Mouse (Mus musculus): ENCODE measurements around the gene Gm4303. TPM values are rescaled to one million over a fixed set of nuclear protein-coding genes. Genes with fewer than 3 reads are reported as not detected.
A peak's percentile ranks its signal among the peaks of the same experiment; 100 is the strongest.
"Not testable (repeated sequence)": the region's sequence is repeated elsewhere in the genome, so short reads cannot be mapped to it uniquely, and the experiment has no call there.

The Gm4303 gene
- polyA plus RNA-seq (2012; rRNA removed), result not detected in 2 replicates

- DNase-seq; H3K27me3 ChIP-seq (replicated peaks; ENCODE audit: control insufficient read depth, insufficient read depth, low read length); H3K36me3 ChIP-seq (ENCODE audit: control insufficient read depth, insufficient read depth, low read length); H3K4me1 ChIP-seq (ENCODE audit: control insufficient read depth, insufficient read depth, low read length); H3K4me3 ChIP-seq (ENCODE audit: insufficient read depth, low read depth, low read length); H3K27ac ChIP-seq (ENCODE audit: insufficient read depth, low read depth, low read length): not testable (repeated sequence)
- WGBS, result no CpG with 5 or more reads among the region's 3 CpGs
These were observed at the start of gene Gm4303 for GRCm38 (mm10) chr10:100345672-100346071. Gm4303 (plus strand) TSS chr10:100345972.

GRCm38 (mm10) chr10:100296105-100296504 lies 49.7 kb upstream of the Gm4303 start:
- DNase-seq, result no peak
- H3K36me3 ChIP-seq (ENCODE audit: control insufficient read depth, insufficient read depth, low read length), result no peaks in the 10 kb centered on the region
- H3K4me1 ChIP-seq (ENCODE audit: control insufficient read depth, insufficient read depth, low read length), result no peaks in the 10 kb centered on the region
- TF ChIP-seq CTCF (conservative IDR thresholded peaks at IDR 0.05; ENCODE audit: insufficient read depth, insufficient read length, low read depth, low read length) (no peak), POLR2A (IDR thresholded peaks at IDR 0.05; ENCODE audit: low read depth, low read length) (no peak)
- WGBS, result 89% methylated on average over 2 of the region's 2 CpGs
- no peak overlapping the region for H3K4me3 ChIP-seq (ENCODE audit: insufficient read depth, low read depth, low read length)
- H3K27ac ChIP-seq (ENCODE audit: insufficient read depth, low read depth, low read length), result no peak overlapping the region
- H3K27me3 ChIP-seq (replicated peaks; ENCODE audit: control insufficient read depth, insufficient read depth, low read length), result no peaks in the 10 kb centered on the region

- not testable (repeated sequence) for H3K4me3 ChIP-seq (ENCODE audit: insufficient read depth, low read depth, low read length); H3K36me3 ChIP-seq (ENCODE audit: control insufficient read depth, insufficient read depth, low read length); H3K27ac ChIP-seq (ENCODE audit: insufficient read depth, low read depth, low read length); H3K27me3 ChIP-seq (replicated peaks; ENCODE audit: control insufficient read depth, insufficient read depth, low read length); H3K4me1 ChIP-seq (ENCODE audit: control insufficient read depth, insufficient read depth, low read length)
- peak; percentile 66 for DNase-seq
These were observed 45.7 kb upstream of the Gm4303 start for GRCm38 (mm10) chr10:100300106-100300505.

- WGBS, result no CpG with 5 or more reads among the region's 2 CpGs
- not testable (repeated sequence) for H3K27ac ChIP-seq (ENCODE audit: insufficient read depth, low read depth, low read length); H3K4me1 ChIP-seq (ENCODE audit: control insufficient read depth, insufficient read depth, low read length); H3K27me3 ChIP-seq (replicated peaks; ENCODE audit: control insufficient read depth, insufficient read depth, low read length); DNase-seq; H3K36me3 ChIP-seq (ENCODE audit: control insufficient read depth, insufficient read depth, low read length); H3K4me3 ChIP-seq (ENCODE audit: insufficient read depth, low read depth, low read length)
These were observed 10.4 kb upstream of the Gm4303 start, which contains the start of gene Gm4301 for GRCm38 (mm10) chr10:100335376-100335775. Gm4301 (plus strand) TSS chr10:100335676.

- H3K27ac ChIP-seq (ENCODE audit: insufficient read depth, low read depth, low read length); H3K36me3 ChIP-seq (ENCODE audit: control insufficient read depth, insufficient read depth, low read length); H3K27me3 ChIP-seq (replicated peaks; ENCODE audit: control insufficient read depth, insufficient read depth, low read length); H3K4me1 ChIP-seq (ENCODE audit: control insufficient read depth, insufficient read depth, low read length); H3K4me3 ChIP-seq (ENCODE audit: insufficient read depth, low read depth, low read length); DNase-seq: not testable (repeated sequence)
- WGBS, result no CpG with 5 or more reads among the region's 3 CpGs
These were observed 5.2 kb upstream of the Gm4303 start, which contains the start of gene Gm4302 for GRCm38 (mm10) chr10:100340536-100340935. Gm4302 (plus strand) TSS chr10:100340836.

- not testable (repeated sequence) for H3K36me3 ChIP-seq (ENCODE audit: control insufficient read depth, insufficient read depth, low read length); H3K4me3 ChIP-seq (ENCODE audit: insufficient read depth, low read depth, low read length); H3K27me3 ChIP-seq (replicated peaks; ENCODE audit: control insufficient read depth, insufficient read depth, low read length); H3K27ac ChIP-seq (ENCODE audit: insufficient read depth, low read depth, low read length); DNase-seq; H3K4me1 ChIP-seq (ENCODE audit: control insufficient read depth, insufficient read depth, low read length)
- no CpG with 5 or more reads among the region's 3 CpGs for WGBS
These were observed 5.0 kb downstream of the Gm4303 start, which contains the start of gene Gm4305 for GRCm38 (mm10) chr10:100350793-100351192. Gm4305 (plus strand) TSS chr10:100351093.

GRCm38 (mm10) chr10:100356841-100357240 lies 11.1 kb downstream of the Gm4303 start:
- H3K4me1 ChIP-seq (ENCODE audit: control insufficient read depth, insufficient read depth, low read length); H3K27me3 ChIP-seq (replicated peaks; ENCODE audit: control insufficient read depth, insufficient read depth, low read length); H3K4me3 ChIP-seq (ENCODE audit: insufficient read depth, low read depth, low read length); H3K36me3 ChIP-seq (ENCODE audit: control insufficient read depth, insufficient read depth, low read length); H3K27ac ChIP-seq (ENCODE audit: insufficient read depth, low read depth, low read length): not testable (repeated sequence)
- DNase-seq, result peak; percentile 5
- WGBS, result 82% methylated on average over 2 of the region's 2 CpGs

DNA sequence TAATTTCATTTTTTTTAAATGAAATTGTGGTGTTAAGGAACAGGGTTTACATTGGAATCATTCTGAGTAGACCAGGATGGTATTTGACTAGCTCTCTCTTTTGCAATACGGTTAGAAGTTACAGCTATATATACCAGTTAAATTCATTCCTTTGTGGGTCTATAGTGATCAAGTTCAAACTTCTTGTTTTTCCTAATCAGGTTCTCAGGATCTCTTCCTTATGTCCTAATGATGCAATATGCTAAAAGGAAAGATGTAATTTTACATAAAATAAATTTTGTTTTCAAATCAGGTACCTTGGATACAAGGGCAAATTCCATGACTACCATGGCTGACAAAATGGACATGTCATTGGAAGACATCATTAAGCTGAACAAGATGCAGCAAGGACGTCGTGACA lies 15.3 kb downstream of the Gm4303 start, which contains the start of gene Gm4307:
Gene Gm4307, plus strand, starts transcription at position 301 of the 400 bp plus-strand sequence.
- WGBS, result no CpG with 5 or more reads among the region's 3 CpGs
- H3K4me3 ChIP-seq (ENCODE audit: insufficient read depth, low read depth, low read length); H3K4me1 ChIP-seq (ENCODE audit: control insufficient read depth, insufficient read depth, low read length); H3K27ac ChIP-seq (ENCODE audit: insufficient read depth, low read depth, low read length); H3K36me3 ChIP-seq (ENCODE audit: control insufficient read depth, insufficient read depth, low read length); DNase-seq; H3K27me3 ChIP-seq (replicated peaks; ENCODE audit: control insufficient read depth, insufficient read depth, low read length): not testable (repeated sequence)

DNA sequence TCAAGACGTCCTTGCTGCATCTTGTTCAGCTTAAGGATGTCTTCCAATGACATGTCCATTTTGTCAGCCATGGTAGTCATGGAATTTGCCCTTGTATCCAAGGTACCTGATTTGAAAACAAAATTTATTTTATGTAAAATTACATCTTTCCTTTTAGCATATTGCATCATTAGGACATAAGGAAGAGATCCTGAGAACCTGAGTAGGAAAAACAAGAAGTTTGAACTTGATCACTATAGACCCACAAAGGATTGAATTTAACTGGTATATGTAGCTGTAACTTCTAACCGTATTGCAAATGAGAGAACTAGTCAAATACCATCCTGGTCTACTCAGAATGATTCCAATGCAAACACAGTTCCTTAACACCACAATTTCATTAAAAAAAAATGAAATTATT lies 36.7 kb downstream of the Gm4303 start, which contains the start of gene Gm4312:
Gene Gm4312, minus strand, starts transcription at position 101 of the 400 bp plus-strand sequence.
- not testable (repeated sequence) for H3K4me1 ChIP-seq (ENCODE audit: control insufficient read depth, insufficient read depth, low read length); H3K27ac ChIP-seq (ENCODE audit: insufficient read depth, low read depth, low read length); H3K27me3 ChIP-seq (replicated peaks; ENCODE audit: control insufficient read depth, insufficient read depth, low read length); DNase-seq; H3K4me3 ChIP-seq (ENCODE audit: insufficient read depth, low read depth, low read length); H3K36me3 ChIP-seq (ENCODE audit: control insufficient read depth, insufficient read depth, low read length)
- WGBS, result no CpG with 5 or more reads among the region's 2 CpGs

Other genes with a start within 250 kb of the Gm4303 start
- not detected in 2 replicates for gene Gm4301, start 10.3 kb upstream of the Gm4303 start, polyA plus RNA-seq (2012; rRNA removed)
- not detected in 2 replicates for gene Gm4302, start 5.1 kb upstream of the Gm4303 start, polyA plus RNA-seq (2012; rRNA removed)
- gene Gm4305, start 5.1 kb downstream of the Gm4303 start, polyA plus RNA-seq (2012; rRNA removed), result not detected in 2 replicates
- gene Gm4307, start 15.4 kb downstream of the Gm4303 start, polyA plus RNA-seq (2012; rRNA removed), result not detected in 2 replicates
- gene Gm4312, start 36.6 kb downstream of the Gm4303 start, polyA plus RNA-seq (2012; rRNA removed), result not detected in 2 replicates
- gene Tmtc3, start 141.4 kb downstream of the Gm4303 start, polyA plus RNA-seq (2012; rRNA removed), result 6.8 and 8.3 TPM in 2 replicates
- 0.49 and 0.89 TPM in 2 replicates for gene Cep290, start 141.6 kb downstream of the Gm4303 start, polyA plus RNA-seq (2012; rRNA removed)
- gene 4930430F08Rik, start 244.5 kb downstream of the Gm4303 start, polyA plus RNA-seq (2012; rRNA removed), result 11.5 and 14.1 TPM in 2 replicates
- gene 1700017N19Rik, start 244.5 kb downstream of the Gm4303 start, polyA plus RNA-seq (2012; rRNA removed), result not detected in 2 replicates